Mouse (Mus musculus) midbrain, embryonic 16.5 days (tissue): ENCODE measurements around the gene Klrb1a. TPM values are rescaled to one million over a fixed set of nuclear protein-coding genes. Genes with fewer than 3 reads are reported as not detected.

Source experiments
- ATAC-seq: fragments of 200-750 bp; cut with Nextera tagmentation; 2 replicates; pipeline ENCODE4 v1.8.0; 2017; ENCODE audit warnings: moderate TSS enrichment
- H3K27ac ChIP-seq: fragments of 300-500 bp; sonication (generic); 2 replicates; pipeline ENCODE4 v1.5.1; 2014; ENCODE audit warnings: mild to moderate bottlenecking, low read length, mixed read lengths
- H3K27me3 ChIP-seq: fragments of 300-500 bp; sonication (generic); 2 replicates; pipeline ENCODE4 v1.6.1; 2014; ENCODE audit warnings: low read depth, low read length, mixed read lengths; ENCODE audit not compliant: control insufficient read depth, insufficient read depth
- H3K36me3 ChIP-seq: fragments of 300-500 bp; sonication (generic); 2 replicates; pipeline ENCODE4 v1.6.1; 2014; ENCODE audit warnings: mild to moderate bottlenecking, low read length, moderate library complexity, mixed read lengths; ENCODE audit not compliant: control insufficient read depth, insufficient read depth
- H3K4me1 ChIP-seq: fragments of 300-500 bp; sonication (generic); 2 replicates; pipeline ENCODE4 v1.6.1; 2014; ENCODE audit warnings: mild to moderate bottlenecking, low read length, mixed read lengths; ENCODE audit not compliant: control insufficient read depth, insufficient read depth
- H3K4me2 ChIP-seq: fragments of 300-500 bp; sonication (generic); 2 replicates; pipeline ENCODE4 v1.6.1; 2014; ENCODE audit warnings: mild to moderate bottlenecking, low read length, mixed read lengths
- H3K4me3 ChIP-seq: fragments of 300-500 bp; sonication (generic); 2 replicates; pipeline ENCODE4 v1.5.1; 2014; ENCODE audit warnings: low read depth, mild to moderate bottlenecking, low read length, moderate library complexity, mixed read lengths
- H3K9ac ChIP-seq: fragments of 300-500 bp; sonication (generic); 2 replicates; pipeline ENCODE4 v1.6.1; 2014; ENCODE audit warnings: low read depth, low read length, mixed read lengths
- H3K9me3 ChIP-seq: fragments of 300-500 bp; sonication (generic); replicated peaks from 2 replicates; pipeline ENCODE4 v1.6.1; 2014; ENCODE audit warnings: mild to moderate bottlenecking, low read length, mixed read lengths; ENCODE audit not compliant: control insufficient read depth, poor library complexity, severe bottlenecking
- WGBS: fragments of 180-500 bp; shearing (Covaris S2); extraction: QIAGEN DNeasy Blood & Tissue Kit; methylation state at CpG from one replicate; pipeline ENCODE4 v1.1.7; 2014; 5-methylcytosine and 5-hydroxymethylcytosine counted together
- polyA plus RNA-seq: library from polyadenylated mRNA; unstranded; fragments of >200 nt; fragmentation: Nextera tagmentation; extraction: Ambion mirVana; gene quantifications from 2 replicates; pipeline ENCODE4 v1.2.1, GENCODE M21; 2015

The Klrb1a gene
- polyA plus RNA-seq, 1 experiment from 2014 or later: not detected

DNA sequence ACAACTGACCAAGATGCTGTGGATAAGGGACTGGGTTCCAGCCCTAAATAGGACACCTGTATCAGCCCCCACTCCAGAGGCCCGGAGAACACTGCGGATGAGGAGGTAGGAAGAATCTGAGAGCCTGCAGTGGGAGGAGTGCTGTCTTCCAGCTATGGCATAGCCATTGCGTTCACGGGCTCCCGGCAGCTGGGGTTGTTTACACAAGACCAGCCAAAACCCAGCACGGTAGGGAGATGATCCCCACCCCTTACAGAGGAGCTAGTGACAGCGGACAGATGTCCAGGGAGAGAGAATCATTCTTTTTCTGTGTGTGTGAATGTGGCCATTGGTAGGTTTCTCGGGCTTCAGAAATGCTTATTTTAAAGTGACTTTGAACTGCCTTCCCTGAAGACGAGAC lies 17.0 kb downstream of the Klrb1a start:
- Histone ChIP-seq H3K4me1 (no peaks in the 10 kb centered on the region), H3K4me2 (no peak overlapping the region), H3K36me3 (no peaks in the 10 kb centered on the region), H3K27me3 (no peaks in the 10 kb centered on the region), H3K4me3 (no peak overlapping the region), H3K27ac (no peak overlapping the region), H3K9me3 (no peaks in the 10 kb centered on the region), H3K9ac (no peak overlapping the region)
- ATAC-seq: no peak
- 79% methylated on average over 9 of the region's 9 CpGs for WGBS

DNA sequence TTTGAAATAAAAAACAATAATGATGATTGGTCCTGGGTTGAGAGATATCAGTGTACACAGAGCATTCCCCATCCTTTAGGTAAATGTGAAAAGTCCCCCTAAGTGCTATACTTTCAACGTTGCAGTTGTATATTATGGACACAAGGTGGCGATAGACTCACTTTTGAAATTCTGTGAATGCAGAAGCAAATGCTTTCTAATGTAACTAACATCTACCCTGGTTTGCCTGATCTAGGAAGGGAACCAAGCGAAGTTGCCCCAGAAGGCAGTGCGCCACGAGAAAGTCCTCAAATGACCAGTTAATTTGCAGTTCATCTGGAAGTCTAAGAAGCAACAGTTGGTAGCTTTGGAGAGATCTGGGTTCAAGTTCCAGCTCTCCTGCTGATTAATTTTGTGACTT lies 18.8 kb downstream of the Klrb1a start:
- H3K9ac ChIP-seq: no peak overlapping the region
- WGBS: 47% methylated on average over 5 of the region's 5 CpGs

DNA sequence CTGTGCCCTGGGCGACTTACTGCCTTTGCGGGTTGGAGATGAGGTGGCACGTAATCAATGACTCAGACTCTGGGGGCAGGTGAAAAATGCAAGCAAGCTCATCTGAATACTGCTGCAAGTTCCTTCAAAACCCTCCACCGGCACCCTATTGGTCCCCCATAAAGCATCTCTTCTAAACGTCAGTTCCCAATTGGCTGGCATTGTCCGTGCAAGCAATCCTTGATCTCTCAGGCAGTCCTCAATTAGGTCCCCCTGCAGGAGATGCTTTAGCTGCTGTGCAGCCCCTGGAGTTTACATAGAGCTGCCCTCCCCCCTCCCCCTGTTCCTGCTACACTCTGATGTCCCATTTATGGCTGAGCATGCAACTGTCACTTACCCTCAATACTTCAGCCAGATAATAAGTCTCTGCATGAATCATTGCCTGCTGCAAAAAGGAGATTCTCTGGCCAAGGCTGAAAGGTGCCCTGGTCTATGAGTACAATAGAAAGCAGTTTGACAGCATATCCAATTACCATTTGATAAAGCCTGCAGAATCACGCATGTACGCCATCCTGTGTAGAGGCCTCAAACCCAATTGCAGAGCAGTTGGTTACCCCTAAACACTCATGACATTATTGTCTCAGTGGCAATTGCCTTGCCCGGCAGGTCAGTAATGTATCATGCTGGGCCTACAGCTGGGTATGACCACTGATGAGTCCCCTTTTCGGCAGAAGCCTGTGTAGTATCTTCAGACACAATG lies 20.7 kb downstream of the Klrb1a start:
- peak overlapping the region; percentile 34 for H3K4me2 ChIP-seq
- no peaks in the 10 kb centered on the region for H3K4me1 ChIP-seq
- H3K27ac ChIP-seq: 0 out of 2 replicates have a peak overlapping the region, but pooled peaks have one; percentile 15
- H3K27me3 ChIP-seq: no peaks in the 10 kb centered on the region
- H3K4me3 ChIP-seq: 0 out of 2 replicates have a peak overlapping the region, but pooled peaks have one; percentile 2
- no peaks in the 10 kb centered on the region for H3K9me3 ChIP-seq
- WGBS: 37% methylated on average over 10 of the region's 10 CpGs
- H3K36me3 ChIP-seq: no peaks in the 10 kb centered on the region
- peak; percentile 88 for ATAC-seq
- H3K9ac ChIP-seq: no peak overlapping the region

More for the DNA sequence above, 18.8 kb downstream of the Klrb1a start:
- no peaks in the 10 kb centered on the region for H3K36me3 ChIP-seq
- H3K27ac ChIP-seq: no peak overlapping the region
- no peak overlapping the region for H3K4me3 ChIP-seq
- H3K9me3 ChIP-seq: no peaks in the 10 kb centered on the region
- ATAC-seq: no peak
- no peaks in the 10 kb centered on the region for H3K27me3 ChIP-seq
- no peaks in the 10 kb centered on the region for H3K4me1 ChIP-seq
- H3K4me2 ChIP-seq: no peak overlapping the region

DNA sequence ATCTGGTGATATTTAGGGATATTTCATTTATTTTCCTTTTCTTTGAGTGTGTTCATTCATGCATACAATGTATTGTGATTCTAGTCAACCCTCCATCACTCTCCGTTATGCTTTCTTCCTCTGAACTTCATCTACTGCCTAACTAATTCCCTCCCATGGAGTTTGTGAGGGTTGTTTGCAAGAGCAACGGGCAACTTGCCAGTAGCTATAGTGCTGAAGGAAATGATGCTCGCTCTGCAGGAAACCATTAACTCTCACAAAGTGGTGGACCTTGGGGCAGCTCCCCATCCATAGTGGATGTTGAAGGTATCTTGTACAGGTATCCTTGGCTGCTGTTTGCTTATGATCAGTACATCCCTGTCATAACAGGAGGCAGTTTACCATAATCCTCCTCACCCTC lies 21.3 kb downstream of the Klrb1a start:
- 37% methylated on average over 3 of the region's 3 CpGs for WGBS
- H3K27ac ChIP-seq: no peak overlapping the region
- ATAC-seq: peak; percentile 27

DNA sequence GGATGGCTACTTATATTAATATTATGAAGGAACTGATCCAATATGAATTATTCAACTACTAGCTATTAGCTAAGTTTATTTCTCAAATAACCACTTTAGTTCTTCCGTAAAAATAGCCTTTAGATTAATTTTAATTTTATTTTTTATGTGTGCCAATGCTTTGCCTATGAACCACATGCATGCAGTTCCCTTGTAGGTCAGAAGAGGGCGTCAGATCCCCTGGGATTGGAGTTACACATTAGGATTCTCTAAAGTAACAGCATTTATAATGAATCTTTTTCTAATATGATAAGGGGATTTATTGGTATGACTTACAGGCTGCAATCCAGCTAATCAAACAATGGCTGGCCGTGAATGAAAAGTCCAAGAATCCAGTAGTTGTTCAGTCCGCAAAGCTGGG lies 23.8 kb downstream of the Klrb1a start:
- no peaks in the 10 kb centered on the region for H3K36me3 ChIP-seq
- H3K27ac ChIP-seq: no peak overlapping the region
- H3K4me2 ChIP-seq: no peak overlapping the region
- no peak overlapping the region for H3K4me3 ChIP-seq
- WGBS: 59% methylated on average over 4 of the region's 4 CpGs
- H3K9ac ChIP-seq: no peak overlapping the region
- peaks cover 4% of the 10 kb centered on the region; the same call in 1 of the 2 replicates for H3K4me1 ChIP-seq
- no peak for ATAC-seq
- no peaks in the 10 kb centered on the region for H3K9me3 ChIP-seq
- no peaks in the 10 kb centered on the region for H3K27me3 ChIP-seq

More for the DNA sequence above, 21.3 kb downstream of the Klrb1a start:
- Histone ChIP-seq H3K27me3 (no peaks in the 10 kb centered on the region), H3K4me2 (peak overlapping the region; percentile 34), H3K4me1 (no peaks in the 10 kb centered on the region), H3K4me3 (0 out of 2 replicates have a peak overlapping the region, but pooled peaks have one; percentile 2), H3K9me3 (no peaks in the 10 kb centered on the region), H3K9ac (no peak overlapping the region), H3K36me3 (no peaks in the 10 kb centered on the region)

DNA sequence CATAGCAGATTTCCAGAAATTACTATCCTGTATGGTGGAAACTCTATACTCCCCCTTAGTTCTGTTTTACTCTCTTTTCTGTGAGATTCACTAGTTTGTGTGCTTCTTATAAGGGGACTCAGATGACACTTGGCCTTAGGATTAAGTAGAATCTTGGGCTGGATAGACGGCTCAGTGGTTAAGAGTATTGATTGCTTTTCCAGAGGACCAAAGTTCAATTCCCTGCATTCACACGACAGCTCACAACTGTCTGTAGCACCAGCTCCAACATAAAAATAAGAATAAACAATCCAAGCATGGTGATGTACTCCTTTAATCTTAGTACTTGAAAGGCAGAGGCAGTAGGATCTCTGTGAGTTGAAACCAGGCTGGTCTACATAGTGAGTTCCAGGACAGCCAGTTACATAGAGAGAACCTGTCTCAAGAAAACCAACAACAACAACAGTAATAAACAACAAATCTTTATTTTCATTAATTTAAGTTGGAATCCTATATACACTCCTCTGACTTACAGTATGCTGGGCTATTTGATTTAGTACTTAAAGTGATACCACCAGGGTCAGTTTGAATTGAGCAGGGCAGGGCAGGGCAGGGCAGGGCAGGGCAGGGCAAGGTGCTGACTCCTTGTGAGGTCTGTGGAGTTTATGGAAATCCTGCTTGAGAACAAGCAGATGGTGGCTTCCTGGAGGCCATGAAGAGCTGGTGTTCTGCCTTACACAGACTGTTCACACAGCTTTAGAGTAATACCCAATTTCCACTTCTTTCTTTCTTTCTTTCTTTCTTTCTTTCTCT lies 24.9 kb downstream of the Klrb1a start:
- no peak overlapping the region for H3K4me2 ChIP-seq
- H3K36me3 ChIP-seq: no peaks in the 10 kb centered on the region
- H3K27ac ChIP-seq: no peak overlapping the region
- no peak overlapping the region for H3K9ac ChIP-seq
- ATAC-seq: no peak
- 69% methylated on average over 2 of the region's 2 CpGs for WGBS
- H3K27me3 ChIP-seq: no peaks in the 10 kb centered on the region
- peaks cover 4% of the 10 kb centered on the region; the same call in 1 of the 2 replicates for H3K4me1 ChIP-seq
- H3K9me3 ChIP-seq: no peaks in the 10 kb centered on the region
- no peak overlapping the region for H3K4me3 ChIP-seq

- Histone ChIP-seq H3K4me1 (peaks cover 4% of the 10 kb centered on the region; the same call in 1 of the 2 replicates), H3K9me3 (no peaks in the 10 kb centered on the region), H3K27ac (no peak overlapping the region), H3K4me3 (peak overlapping the region; percentile 1; the same call in 1 of the 2 replicates), H3K9ac (peak overlapping the region; percentile 1; the same call in 1 of the 2 replicates), H3K27me3 (no peaks in the 10 kb centered on the region), H3K4me2 (peak overlapping the region; percentile 25), H3K36me3 (no peaks in the 10 kb centered on the region)
- WGBS: 34% methylated on average over 9 of the region's 9 CpGs
- peak; percentile 96 for ATAC-seq
These were observed 26.2 kb downstream of the Klrb1a start for GRCm38 (mm10) chr6:128597121-128597522.

DNA sequence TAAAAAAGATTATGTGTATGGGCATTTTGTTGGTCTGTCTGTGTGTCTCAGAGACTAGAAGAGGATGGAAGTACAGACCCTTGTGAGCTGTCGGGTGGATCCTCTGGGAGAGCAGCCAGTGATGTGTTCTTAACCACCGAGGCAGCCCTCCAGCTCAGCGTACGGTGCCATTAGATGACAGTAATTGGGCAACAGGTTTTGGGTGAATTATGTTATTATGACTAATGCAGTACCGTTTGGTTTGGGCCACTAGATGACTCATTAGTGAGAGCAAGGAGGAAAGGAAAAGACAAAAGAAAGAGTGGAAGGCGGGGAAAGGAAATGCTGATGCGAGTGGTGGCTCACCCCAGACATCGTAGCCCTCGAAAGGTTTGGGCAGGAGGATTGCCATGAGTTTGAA lies 28.7 kb downstream of the Klrb1a start:
- Histone ChIP-seq H3K4me3 (no peak overlapping the region), H3K4me2 (no peak overlapping the region), H3K27me3 (no peaks in the 10 kb centered on the region), H3K9me3 (no peaks in the 10 kb centered on the region), H3K9ac (no peak overlapping the region), H3K4me1 (peaks cover 4% of the 10 kb centered on the region; the same call in 1 of the 2 replicates), H3K36me3 (no peaks in the 10 kb centered on the region), H3K27ac (no peak overlapping the region)
- no peak for ATAC-seq
- WGBS: 95% methylated on average over 9 of the region's 9 CpGs

GRCm38 (mm10) chr6:128589426-128589825 lies 33.9 kb downstream of the Klrb1a start:
- no peaks in the 10 kb centered on the region for H3K9me3 ChIP-seq
- no peak overlapping the region for H3K27ac ChIP-seq
- H3K4me1 ChIP-seq: no peaks in the 10 kb centered on the region
- WGBS: 55% methylated on average over 4 of the region's 4 CpGs
- no peak overlapping the region for H3K4me3 ChIP-seq
- H3K4me2 ChIP-seq: no peak overlapping the region
- H3K27me3 ChIP-seq: no peaks in the 10 kb centered on the region
- H3K9ac ChIP-seq: no peak overlapping the region
- no peak for ATAC-seq
- H3K36me3 ChIP-seq: no peaks in the 10 kb centered on the region
